Mouse (Mus musculus) monocyte, adult 2 months (primary cell): ENCODE measurements around the gene Dlg2.

Experiments used
- DNase-seq, 2 experiments: peaks; one replicate each; pipeline ENCODE4 v3.0.0; 2022; ENCODE audit warnings: low spot score in 2 of 2, low read depth in 1 of 2

Dlg2 gene

DNA sequence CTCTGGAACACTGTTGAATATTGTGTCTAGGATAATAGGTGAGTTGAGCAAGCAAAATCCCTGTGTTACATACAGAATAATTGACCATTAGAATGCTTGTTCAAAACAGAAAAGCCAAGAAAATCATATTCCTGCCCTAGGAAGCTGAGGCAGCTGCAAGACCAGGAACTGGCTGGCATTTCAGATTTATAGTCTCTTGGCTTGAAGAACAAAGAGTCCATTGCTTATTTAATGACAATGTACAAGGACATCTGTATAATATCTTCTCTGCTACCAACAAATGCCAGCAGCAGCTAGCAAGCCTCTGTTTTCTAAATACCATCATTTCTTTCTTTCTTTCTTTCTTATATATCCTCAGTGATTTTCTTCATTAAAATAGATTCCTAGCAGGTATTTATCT, 1243.8 kb downstream of the Dlg2 start:
- no peak for DNase-seq

DNA sequence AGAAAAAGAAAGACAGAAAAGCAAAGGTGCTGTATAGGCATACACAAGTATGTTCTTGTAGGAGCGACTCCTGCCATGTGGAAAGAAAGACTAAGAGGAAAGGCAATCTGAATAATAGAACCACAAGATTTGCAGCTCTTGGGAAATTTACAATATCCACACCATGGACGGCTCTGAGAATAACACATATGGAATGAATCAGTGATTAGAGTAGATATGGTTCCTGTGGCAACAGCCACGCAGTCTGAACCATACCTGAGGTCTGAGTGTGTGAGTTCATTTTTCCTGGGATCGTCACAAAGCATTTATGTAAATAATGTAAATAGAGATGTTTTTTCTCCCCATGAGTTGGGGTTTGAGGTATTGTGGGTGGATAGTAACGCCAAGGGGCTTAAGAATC, 1247.9 kb downstream of the Dlg2 start:
- no peak for DNase-seq

DNA sequence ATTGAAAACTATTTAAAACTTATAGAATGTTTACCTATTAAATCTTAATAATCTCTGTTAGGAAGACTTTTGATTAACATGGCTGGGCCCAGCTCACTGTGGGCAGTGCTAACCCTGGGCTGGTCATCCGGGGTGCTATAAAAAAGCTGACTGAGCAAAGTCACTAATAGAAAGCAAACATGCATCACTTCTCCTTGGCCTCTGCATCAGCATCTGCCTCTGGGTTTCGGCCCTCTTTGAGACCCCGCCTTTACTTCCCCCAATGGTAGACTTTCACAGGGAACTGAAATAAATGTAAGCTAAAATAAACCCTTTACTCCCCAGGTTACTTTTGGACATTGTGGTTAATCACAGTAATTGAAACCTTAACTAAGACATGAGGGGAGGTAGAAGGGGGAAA, 1264.3 kb downstream of the Dlg2 start:
- no peak for DNase-seq

GRCm38 (mm10) chr7:91753151-91753861, 1276.8 kb downstream of the Dlg2 start:
- no peak for DNase-seq

- DNase-seq, result no peak
These were observed 1291.2 kb downstream of the Dlg2 start for GRCm38 (mm10) chr7:91767648-91768047.

DNA sequence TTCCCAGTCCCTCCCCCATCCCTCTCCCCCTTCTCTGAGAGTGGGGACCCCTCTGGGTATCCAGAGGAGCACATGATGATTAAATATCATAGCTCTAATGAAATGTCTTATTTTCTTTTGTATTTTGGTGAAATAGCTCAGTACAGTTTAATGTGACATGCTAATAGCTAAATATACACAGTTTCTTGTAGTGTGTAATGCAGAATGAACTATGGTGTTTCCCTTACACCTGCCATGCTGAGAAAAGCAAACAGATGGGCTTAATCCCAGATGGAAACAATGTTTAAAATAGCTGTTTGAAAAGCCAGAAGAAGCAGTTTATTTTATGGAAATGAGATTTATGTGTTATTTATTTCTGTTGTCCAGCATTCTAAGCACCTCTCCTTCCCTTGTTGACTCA, 1302.2 kb downstream of the Dlg2 start:
- no peak for DNase-seq

GRCm38 (mm10) chr7:91784617-91785016, 1308.1 kb downstream of the Dlg2 start:
- no peak for DNase-seq

DNA sequence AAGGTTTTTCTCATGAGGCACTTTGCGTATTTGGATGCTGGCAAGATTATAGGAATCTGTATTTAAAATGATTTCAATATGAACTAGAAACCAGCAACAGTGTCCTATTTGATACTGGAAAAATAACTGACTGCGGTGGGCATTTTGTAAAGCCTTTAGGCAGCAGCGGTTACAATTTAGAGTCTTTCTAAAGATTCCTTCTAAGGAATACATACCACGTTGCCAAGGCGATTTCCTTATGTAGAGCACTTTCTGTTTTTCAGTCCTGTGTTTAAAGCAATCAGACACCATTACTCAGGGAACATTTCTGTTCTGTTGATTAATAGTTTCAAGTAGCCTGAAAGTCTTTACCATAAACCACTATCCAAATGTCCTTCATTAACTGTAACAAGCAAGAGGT, 1309.0 kb downstream of the Dlg2 start:
- no peak for DNase-seq

- DNase-seq, result no peak
These were observed 1309.4 kb downstream of the Dlg2 start for GRCm38 (mm10) chr7:91785871-91786270.

DNA sequence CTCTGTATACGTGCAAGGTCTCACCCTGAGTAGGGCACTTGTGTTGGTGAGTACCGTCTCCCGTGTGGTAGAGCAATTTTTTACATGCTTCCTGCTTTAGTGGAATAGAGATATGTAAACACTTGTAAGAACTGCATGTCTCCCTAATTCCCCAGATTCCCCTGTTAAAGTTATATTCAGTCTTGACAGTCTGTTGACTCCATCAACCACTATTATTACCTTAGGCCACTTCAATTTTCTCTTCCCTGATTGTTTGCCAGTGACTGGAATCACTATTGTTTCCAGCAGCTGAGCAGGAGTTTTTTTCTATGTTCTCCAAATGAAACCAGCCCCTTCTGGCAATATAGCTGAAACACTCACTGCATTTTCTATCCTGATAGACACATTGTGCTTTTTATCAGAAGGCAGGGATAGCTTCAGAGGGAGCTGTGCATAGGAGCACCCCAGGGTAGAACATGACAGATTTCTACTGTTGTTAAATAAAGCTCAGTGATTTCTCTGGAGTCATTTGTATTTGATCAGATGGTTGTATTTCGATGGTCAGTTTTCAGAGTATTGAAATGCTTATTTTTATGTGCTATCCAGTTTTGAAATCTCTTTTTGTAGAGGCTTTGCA, 1314.6 kb downstream of the Dlg2 start:
- DNase-seq, result no peak

DNA sequence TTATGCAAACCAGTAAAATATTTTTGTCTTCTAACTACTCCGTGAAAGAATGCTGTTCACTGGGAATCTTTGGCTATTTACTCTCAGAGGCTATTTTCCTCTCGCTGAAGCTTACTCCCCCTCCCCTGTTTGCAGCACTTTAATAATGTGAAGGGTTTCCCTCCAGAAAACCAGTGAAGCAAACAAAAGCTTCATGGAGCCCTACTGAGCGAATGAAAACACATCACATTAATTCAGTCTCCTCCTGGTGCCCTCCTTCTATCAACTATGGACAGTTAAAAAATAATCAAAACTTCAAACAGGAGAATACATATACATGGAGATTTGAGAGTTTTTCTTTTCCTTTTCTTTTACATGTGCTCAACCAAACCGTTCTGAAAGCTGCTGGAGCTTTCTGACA, 1330.2 kb downstream of the Dlg2 start:
- DNase-seq, result no peak

GRCm38 (mm10) chr7:91810774-91811173, 1334.3 kb downstream of the Dlg2 start:
- DNase-seq, result no peak

DNA sequence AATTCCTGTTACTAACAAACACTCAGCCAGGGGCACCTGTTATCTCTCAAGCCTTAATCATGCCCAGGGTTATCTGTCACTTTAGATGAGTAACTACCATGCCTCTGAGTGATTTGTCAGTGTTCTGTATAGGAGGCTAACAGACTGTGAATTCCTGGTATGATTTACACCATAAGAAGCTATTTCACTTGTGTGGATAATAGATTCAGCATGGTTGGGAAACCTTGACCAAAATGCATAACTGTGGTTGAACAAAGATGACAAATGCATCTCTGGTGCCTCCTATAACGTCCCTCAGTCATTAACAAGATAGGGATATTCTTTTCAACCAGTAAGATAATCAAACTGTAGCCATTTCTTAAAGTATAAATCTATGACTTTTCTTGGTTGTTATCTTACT, 1341.5 kb downstream of the Dlg2 start:
- DNase-seq, result no peak

DNA sequence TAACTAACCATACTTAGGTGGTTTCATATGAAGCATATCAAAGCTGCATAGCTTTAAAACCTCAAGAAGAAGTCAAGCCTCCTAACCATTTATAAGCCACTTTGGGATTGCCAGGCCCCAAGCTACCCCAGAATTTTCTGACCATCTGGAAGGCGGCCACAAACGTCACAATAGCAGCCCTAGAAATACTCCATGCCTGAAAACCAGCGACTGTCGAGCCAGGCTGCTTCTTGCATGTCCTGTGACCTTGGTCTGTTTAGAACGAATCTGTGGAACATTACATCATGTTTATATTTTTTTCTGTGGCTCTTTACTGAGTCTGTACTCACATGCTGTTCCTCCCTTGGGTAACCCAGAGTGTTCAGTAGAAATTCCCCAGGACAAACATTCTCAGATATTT, 1355.7 kb downstream of the Dlg2 start:
- DNase-seq, result no peak

DNA sequence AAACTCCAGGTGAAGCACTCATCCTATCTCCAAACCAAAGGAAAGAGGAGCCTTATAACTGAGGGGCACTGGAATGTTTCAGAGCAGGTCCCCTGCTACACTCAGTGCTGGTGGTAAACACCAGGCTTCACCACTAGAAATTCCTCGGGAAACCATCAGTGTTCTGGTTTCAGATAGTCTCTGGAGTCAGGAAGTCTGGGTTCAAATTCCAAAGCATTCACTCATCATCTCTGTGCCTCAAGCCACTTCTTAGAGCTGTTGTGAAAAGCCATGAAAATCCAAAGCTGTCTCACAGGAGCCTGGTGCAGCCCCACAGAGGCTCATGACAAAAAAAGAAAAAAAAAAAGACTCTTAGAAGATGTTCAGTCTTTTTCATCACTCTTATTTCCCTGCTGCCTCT, 1369.3 kb downstream of the Dlg2 start:
- no peak for DNase-seq

- DNase-seq, result no peak
These were observed 1372.9 kb downstream of the Dlg2 start for GRCm38 (mm10) chr7:91849364-91849763.

GRCm38 (mm10) chr7:91853653-91854052, 1377.2 kb downstream of the Dlg2 start:
- DNase-seq, result no peak

GRCm38 (mm10) chr7:91856931-91857330, 1380.5 kb downstream of the Dlg2 start:
- DNase-seq, result no peak

GRCm38 (mm10) chr7:91862806-91863531, 1386.5 kb downstream of the Dlg2 start:
- no peak for DNase-seq

- no peak for DNase-seq
These were observed 1392.4 kb downstream of the Dlg2 start for GRCm38 (mm10) chr7:91868919-91869318.

- no peak for DNase-seq
These were observed 1400.4 kb downstream of the Dlg2 start for GRCm38 (mm10) chr7:91876831-91877230.

DNA sequence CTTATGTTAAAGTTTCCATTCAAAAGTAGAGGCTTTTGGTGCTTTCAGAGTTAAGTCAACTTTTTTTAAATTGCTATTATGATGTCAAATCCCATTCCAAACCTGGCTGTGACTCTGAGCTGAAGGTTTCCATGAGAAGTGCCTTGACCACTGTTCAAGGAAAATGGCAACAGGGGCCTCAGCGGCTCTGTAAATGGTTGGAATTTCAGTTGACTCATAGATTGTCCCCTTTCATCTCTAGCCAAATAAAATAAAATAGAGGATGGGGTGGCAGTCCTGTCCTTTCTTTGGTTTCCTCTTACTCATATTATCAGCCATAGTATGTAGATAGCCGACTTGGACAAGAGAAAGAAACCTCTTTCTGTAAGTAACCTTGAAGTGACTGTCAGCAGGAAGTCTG, 1401.3 kb downstream of the Dlg2 start:
- DNase-seq, result no peak
